Mouse (Mus musculus) adrenal gland, postnatal 10 days (tissue): ENCODE results near the gene 4930432K21Rik. TPM values are rescaled to one million over a fixed set of nuclear protein-coding genes. Genes with fewer than 3 reads are reported as not detected.

ENCODE experiments used
- DNase-seq: peaks from one replicate; pipeline ENCODE4 v3.0.0; 2021; ENCODE audit warnings: mixed read lengths
- total RNA-seq, 2 experiments: library from RNA; stranded (reverse); gene quantifications; 2 replicates each; pipeline ENCODE4 v1.2.3; 2021

The 4930432K21Rik gene
- total RNA-seq, 2 experiments from 2014 or later = 0.36 to 0.79 TPM

DNA sequence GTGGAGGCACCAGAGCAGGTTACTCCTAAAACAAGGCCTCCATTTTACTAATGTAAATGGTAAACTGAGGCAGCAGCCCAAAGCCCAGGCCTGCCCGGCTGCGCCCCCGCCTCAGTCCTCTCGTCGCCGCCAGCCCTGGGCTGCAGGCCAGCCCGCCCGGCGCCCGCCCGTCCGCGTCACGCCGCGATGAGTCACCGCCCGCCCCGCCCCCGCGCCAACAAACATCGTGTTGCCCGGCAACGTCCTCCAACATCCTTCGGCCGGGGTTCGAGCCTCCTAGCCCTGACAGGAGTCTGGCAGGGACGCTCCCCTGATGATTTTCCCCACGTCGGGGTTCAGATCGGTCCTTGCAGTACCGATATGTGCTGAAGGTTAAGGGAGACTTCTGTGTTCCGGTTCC is 44.7 kb downstream of the 4930432K21Rik start:
- DNase-seq = peak; percentile 93

DNA sequence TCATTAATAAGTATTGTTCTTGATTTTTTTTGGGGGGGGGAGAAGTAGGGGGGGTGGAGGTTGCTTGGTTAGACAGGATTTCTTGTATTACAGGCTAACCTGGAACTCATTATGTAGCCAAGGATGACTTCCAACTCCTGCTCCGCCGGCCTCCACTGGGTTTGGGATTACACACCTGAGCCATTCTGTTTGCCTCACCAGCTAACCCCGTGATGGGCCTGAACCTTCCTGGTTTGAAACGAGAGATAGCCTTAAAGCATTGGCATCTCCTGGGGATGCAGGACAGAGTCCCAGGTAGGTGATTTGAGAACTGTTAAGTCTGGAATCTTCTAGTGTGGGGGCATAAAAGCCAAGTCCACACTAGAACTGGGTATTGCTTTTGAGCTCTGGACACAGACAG is 45.3 kb downstream of the 4930432K21Rik start:
- DNase-seq = no peak

DNA sequence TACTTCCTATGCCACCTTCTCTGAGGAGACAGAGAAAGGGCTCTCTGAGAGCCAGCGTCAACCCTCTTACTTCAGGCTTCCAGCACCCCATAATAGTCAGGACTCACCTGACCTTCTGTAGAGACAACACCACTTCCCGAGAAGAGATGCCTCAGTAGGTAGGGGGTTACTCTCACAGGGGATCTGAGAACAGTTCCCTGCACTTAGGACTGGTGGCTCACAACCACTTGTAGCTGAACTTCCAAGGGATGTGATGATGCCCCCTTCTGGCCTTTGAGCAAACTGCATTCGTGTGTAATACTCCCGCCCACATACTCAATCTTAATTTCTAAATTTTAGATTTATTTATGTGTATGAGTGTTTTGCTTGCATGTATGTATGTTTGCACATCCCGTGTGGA is 45.7 kb downstream of the 4930432K21Rik start:
- no peak for DNase-seq

DNA sequence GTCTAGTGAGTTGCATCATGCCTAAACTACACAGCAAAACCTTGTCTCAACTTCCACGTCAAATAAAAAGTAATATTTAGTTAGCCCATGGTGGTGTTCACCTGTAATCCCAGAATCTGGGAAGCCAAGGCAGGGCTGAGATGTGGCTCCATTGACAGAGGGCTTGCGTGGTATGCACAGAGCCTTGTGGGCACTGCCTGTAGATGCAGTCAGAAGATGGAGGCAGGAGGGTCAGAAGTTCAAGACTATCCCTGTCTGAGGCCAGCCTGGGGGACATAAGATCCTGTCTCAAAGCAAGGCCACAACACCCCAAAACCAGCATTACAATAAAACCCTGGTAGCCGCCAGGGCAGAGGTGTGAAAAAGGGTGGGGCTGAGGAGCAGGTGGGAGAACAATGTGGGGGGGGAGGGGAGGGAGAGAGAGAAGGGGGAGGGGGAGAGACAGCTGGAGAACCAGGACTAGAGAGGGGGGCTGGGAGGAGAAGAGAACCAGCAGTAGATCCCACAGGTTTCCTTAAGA is 46.5 kb downstream of the 4930432K21Rik start:
- no peak for DNase-seq

DNA sequence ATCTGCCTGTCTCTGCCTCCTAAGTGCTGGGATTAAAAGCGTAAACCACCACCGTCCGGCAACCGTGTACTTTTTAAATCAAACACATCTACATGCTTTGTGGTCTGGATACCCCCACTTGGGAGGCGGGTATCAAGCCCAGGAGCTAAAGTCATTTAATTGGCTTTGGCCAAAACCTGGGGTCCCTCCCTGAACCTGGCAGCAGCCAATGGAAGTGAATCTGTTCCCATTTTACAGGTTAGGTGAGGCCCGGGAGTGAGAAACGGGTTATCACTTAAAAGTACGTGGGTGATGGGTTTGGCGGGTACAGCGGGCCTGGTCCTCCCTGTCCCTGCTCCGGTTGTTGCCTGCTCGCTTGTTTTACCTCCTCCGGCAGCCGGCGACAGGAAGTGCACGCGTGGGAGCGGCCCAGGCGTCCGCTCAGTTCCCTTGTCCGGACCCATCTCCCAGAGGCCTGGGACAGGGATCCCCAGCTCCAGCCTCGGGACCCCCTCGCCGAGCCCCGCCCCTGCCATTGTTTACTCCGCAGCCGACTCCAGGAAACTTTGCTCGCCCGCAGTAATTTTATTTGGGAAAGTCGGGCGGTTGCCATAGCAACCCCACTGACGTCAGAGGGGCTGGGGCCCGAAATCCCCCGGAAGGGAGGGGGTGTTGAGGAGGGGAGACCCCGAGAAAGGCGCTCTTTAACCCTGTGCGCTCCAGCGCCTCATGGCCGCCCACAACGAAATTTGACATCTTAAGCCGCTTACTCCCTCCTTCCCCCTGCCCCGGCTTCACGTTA is 49.5 kb downstream of the 4930432K21Rik start:
- DNase-seq = peak; percentile 88

DNA sequence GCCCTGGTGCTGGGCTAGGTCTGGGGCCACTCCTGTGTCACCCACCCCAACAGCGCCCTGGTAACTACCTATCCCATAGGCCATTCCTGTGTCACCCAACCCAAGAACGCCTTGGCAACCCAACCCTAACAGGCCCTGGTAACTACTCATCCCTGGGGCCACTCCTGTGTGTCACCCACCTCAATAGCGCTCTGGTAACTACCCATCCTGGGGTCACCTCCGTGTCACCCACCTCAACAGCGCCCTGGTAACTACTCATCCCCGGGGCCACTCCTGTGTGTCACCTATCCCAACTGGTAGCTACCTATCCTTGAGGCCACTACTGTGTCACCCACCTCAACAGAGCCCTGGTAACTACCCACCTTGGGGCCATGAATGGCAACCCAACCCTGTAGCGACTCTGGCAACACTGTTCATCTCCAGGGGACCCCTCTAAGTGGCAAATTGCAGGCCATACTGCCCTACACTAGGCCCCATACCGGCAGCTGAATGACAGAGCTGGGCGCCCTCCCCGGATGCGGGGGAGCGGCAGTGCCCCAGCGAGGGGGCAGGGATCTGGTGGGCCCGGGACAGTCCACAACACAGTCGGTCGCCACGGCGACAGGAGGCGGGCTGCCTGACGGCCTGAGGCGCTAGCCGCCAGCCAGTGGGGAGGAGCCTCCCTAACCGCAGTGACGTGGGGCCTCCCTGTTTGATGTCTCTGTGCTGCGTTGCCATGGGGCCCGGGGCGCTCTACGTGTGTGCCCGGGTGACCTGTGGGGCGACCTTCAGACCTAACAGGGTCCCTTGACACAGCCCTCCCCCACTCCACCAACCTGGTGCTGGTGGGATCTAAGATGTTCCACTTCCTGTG is 50.3 kb downstream of the 4930432K21Rik start:
- peak; percentile 92 for DNase-seq

DNA sequence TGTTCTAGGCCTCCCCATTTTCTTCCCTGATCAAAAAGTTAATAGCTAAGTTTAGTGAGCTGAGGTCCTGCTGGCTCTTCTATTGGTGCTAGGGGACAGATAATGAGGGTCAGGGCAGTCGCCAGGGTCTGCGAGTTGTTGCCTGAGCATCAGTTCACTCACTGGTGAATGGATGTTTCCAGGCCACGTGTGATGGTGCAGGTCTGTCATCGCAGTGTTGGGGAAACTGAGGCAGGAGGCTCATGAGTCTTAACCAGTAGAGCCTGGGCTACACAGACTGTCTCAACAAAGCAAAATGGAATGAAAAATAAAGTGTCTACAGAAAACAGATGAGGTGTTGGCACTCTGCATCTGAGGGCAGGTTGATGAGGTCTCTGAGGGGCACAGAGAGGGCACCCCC is 51.0 kb downstream of the 4930432K21Rik start:
- DNase-seq = no peak

DNA sequence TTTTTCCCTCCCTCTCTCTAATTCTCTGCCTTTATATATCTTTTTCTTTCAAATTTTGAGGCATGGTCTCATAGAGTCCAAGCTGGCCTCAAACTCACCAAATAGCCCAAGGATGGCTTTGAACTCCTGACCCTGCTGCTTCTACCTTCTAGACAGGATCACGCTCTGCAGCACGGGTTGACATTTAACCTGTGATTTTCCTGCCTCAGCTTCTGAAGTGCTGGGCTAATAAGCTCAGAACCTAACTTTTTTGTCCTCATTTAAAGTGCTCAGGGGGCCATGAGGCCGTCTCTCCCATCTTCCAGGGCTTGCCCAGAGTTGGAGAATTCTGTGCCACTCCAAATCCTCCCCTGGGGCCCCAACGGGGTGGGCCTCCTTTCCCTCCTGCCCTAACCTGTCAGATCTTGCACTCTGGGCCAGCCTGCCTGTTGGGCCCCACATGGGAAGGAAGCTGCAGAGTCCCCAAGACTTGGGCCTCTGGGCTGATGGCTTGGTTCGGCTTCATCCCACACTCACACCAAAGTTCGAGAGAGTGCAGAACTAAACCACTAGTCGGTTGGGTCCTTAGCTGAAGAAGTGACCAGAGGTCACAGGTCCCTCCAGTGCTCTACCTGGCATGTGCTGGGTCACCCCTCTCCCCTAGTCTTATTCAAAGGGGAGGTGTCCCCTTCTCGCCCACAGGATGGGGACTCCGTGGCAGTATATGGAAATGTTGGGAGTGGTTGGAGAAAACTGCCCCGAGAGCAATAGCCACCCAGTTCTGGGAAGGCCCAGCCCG is 51.7 kb downstream of the 4930432K21Rik start:
- DNase-seq = no peak

DNA sequence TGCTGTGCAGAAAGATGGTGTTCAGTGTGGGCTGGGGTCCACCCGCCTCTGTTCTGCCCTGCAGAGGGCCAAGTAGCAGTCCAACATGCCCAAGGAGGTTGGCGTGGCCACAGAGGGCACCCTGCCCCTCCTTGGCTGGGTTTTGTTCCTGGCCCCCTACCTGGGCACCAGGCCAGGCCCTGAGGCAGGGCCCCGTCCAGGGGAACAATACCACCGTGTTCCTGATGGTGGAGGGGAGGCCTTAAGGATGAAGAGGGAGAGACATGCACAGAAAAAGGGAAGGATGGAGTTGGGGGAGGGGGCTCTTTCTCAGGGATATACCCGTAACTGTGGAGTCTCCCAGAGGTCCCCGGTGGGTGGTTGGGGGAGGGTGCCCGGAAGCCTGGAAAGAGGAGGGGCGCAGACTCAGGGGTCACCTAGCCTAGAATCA is 52.3 kb downstream of the 4930432K21Rik start:
- peak; percentile 29 for DNase-seq

DNA sequence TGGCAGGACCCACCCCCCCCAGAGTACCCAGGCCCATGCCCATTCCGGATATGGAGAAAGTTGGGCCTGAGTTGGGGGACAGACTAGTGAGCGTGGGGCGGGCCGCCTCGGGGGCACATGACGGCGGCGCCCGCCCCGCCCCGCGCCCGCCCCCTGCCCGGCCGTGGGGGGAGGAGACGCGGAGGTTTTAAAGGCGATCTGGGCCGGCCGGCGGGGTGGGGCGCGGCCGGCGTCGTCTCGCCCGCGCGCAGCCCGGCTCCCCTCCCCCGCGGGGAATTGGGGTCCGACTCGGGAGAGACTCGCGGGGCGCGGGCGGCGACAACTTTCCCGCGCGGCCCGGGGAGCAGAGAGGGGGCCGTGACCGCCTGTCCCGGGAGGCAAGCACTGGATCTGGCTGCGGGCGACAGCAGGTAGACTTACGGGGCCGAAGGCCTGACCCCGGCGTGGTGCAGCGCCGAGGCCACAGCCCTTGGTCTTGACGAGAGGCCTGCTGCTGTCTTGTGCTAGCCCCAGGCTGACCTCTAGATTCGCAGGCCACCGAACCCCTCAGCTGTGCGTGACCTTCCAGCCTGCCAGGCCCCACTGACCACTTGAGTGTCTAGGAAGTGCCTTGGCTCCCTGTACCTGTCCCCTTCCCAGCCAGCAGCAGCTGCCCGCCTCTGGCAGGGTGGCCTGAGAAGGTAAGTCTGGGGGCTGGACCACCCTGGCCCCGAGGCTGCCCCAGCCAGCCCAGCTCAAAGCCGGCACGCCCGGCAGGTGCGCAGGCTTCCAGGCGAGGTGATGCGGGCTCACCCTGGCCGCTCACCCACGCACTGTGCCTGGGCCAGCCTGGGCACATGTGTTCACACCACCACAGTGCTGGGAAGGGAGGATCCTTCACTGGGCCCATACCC is 53.1 kb downstream of the 4930432K21Rik start:
- peak; percentile 90 for DNase-seq

DNA sequence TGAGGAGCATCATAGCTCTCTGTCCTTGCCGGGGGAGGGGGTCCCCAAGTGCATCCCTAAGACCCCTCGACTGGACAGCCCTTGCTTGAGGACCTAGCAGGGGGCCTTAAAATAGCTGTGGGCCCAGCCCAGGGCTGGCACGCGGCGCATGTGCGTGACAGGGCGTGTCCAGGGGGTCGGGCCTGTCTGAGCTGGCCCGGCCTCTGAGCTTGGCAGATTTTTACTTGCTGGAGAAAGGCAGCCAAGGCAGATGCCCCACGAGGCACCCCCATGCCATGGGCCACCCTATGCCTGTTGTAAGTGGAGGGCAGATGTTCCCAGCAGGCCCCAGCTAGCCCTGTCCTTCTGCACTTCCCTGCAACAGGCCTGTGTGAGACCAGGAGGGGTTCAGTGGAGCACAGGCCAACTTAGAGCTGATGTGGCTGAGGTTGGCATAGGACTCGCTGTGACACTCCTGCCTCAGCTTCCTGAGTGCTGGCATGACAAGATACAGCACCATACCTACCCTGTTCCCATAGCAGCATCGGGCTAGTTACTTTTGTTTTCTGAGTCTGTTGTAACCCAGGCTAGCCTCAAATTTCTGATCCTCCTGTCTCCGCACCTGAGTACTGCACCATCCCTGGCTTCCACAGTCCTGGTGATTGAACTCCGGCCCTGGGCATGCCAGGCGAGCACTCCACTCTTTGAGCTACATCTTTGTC is 53.9 kb downstream of the 4930432K21Rik start:
- peak; percentile 88 for DNase-seq

DNA sequence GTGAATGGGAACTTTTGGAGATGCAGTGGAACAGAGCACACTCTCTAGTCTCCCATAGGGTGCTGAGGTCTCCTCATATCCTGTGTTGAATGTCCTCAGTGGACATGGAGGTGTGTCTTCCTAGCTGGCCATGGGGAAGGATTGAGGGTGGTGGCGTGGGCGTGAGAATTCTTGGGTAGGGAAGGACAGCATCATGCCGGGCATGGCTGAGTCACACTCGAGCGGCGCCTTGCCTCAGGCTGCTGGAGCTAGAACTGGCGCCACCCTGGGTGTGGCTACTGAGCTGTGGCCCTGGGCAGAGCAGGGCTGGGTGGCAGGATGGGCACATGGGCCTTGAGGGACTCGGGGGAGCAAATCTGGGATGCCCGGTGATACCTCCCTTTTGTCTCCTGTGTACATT is 54.6 kb downstream of the 4930432K21Rik start:
- peak; percentile 78 for DNase-seq

DNA sequence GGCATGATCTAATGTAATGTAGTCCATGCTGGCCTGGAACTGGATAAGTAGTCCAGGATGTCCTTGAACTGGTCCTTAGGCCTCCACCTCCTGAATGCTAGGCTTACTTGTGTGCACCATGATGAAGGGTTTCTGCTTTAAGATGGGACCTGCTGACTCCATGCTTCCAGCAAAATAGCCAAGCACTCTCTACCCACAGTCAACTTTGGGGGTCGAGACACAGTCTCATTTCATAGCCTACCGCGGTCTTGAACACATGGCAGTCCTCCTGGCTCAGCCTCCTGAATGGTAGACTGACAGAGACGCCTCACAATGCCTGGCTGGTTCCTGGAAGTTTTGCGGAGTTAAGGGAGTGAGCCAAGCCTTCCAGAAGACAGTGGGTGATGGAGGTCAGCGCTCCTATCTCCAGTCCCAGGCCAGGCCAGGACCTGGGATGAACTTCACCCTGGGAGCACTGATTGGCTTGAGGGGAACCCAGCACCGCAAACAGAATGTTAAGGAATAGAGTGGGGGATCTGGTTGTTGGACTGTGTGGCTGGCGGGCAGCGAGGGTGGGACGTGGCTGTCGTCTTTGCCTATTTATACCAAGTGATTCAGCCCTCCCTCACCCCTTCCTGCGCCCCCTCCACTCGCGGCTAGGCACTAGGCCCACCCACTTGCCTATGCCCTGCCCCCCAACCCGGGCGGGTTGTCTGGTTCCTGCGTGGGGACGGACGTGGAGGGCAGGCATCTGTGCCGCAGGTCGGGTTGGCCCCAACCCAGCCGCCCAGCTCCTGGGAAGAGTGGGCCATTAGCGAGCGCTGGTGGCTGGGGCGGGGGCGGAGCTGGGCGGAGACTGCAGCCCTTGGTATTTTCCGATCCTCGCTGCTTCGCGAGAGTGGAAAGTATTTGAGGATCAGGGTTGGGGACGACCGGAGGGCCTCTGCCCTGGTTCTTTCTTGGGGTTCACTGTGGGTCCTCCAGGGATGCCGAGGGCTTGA is 55.4 kb downstream of the 4930432K21Rik start:
- DNase-seq = peak; percentile 92

DNA sequence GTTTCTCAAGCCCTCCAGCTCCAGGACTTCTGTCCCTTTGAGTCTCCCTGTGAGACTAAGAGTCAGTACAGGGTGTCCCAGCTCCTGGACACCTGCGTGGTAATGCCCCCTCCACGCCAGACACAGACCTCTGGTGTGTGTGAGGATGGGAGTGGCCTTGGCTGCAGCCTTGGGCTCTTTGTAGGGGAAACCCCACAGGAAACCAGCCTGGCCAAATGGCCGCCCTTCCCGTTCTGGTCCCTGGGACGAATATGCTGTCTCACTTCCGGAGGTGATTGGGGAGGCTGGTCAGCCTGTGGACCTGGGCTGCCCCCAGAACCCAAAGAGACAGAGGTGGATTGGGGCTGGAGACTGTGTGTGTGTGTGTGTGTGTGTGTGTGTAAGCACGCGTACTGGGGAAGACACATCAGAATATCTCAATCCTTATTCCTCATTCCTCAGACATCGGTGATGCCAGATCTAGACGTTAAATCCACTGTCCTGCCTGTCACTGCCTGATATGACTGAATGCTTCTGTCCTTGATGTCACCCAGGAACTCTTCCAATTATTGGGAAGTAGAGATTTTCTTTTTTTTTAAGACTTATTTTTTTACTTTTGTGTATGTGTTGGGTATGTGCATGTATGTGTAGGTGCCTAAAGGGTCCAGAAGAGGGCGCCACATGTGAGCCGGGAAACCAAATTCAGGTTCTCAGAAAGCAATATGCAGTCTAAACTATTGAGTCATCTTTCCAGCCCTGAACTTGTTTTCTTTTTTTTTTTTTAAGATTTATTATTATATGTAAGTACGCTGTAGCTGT is 56.3 kb downstream of the 4930432K21Rik start:
- DNase-seq = peak; percentile 84

DNA sequence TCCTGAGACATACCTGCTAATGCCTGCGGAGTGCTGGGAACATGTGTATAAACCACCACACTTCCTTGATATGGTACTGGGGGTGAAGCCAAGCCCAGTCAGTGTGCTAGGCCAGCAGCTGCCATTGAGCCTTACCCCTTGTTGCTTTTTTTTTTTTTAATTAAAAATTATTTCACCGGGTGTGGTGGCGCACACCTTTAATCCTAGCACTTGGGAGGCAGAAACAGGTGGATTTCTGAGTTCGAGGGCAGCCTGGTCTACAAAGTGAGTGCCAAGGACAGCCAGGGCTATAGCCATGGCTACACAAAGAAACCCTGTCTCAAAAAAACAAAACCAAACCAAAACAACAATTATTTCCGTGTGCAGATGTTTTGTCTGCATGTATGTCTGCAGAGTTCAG is 57.2 kb downstream of the 4930432K21Rik start:
- DNase-seq = no peak

DNA sequence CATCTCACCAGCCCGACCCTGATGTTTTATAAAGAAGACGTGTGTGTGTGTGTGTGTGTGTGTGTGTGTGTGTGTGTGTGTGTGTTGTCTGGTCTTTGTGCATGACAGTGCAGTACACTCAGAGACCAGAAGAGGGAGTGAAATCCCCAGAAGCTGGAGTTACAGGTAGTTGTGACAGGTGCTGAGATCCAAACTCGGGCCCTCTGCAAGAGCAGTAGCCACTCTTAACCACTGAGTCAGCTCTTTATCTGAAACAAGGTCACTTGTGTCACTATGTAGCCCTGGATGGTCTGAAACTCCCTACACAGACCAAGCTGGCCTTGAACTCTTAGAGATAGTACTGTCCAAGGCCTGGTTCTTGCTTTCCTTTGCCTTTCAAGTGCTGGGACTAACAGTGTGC is 58.8 kb downstream of the 4930432K21Rik start:
- no peak for DNase-seq

DNA sequence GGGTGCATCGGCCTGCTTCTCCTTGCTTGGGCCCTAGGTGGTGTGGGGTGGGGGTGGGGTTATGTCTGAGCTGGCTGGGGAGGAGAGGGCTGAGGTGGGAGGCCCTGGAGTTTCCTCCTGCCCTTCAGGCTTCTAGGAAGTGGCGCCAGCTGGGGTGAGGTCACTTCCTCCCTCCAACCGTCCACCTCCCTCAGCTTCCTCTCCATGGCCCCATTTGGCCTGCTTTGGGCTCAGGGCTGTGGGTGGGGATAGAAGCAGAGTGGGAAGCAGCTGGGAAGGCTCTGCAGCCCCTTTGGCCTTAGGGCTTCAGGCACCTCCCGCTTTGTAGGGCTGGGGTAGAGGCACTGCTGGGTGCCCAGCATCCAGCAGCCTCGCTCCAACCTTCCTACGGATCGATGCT is 60.0 kb downstream of the 4930432K21Rik start:
- peak; percentile 71 for DNase-seq
